In the genomic region with DNA sequence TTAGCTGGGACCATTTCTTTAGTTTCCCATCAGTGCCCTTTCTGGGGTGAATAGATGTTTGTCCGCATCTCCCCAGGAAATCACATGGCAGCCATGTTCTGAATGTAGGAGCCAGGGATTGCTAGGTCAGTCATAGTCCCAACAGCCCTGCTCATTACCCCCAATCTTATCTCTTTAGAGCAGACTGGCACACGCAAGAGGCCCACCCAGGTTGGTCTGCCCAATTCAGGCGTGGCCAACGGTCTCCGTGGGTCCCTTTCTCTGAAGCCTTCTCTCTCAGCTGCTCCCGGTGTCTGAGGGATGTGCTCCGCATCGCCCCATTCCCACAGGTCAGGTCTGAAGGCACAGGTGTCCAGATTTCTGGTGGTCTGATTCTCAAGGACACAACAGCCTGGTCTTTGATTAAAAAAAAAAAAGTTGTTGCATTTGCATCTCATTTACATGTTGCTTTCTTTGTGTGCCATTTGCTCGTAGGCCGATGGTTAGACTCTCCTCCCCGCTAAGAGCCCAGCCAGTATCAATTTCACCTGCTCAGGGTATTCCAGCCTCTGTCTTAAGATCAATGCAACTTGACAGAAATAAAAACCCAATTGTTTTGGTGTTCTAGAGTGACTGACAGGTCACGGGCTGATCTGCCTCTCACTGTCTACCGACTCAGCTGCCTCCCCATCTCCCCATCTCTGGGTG, we compare ENCODE assay signal across 15 mouse cellular contexts. TPM values are rescaled to one million over a fixed set of nuclear protein-coding genes. Genes with fewer than 3 reads are reported as not detected.
DNase-seq lines count a peak whose midpoint lies in the region; ATAC-seq lines count a peak whose summit lies in the region.
"Had no signal": no experiment of that assay in that cellular context is flagged by ENCODE, and none has a peak within 500 bp of the region (broad histone marks: within the 10 kb centered on the region; RNA-seq: fewer than 3 reads in every experiment).

No protein-coding gene starts in this region.

- H3K27ac ChIP-seq in midbrain, embryonic 16.5 days (ENCODE audit: low read length), result no peak overlapping the region
- no peak overlapping the region for H3K27ac ChIP-seq in midbrain, embryonic 10.5 days (replicated peaks)
- peak overlapping the region; percentile 99 for H3K27ac ChIP-seq in liver, embryonic 13.5 days
- H3K27ac ChIP-seq: forebrain, embryonic 15.5 days; midbrain, embryonic 12.5 days had no signal

- H3K9me3 ChIP-seq in midbrain, embryonic 16.5 days (replicated peaks; ENCODE audit: control insufficient read depth, low read length, poor library complexity, severe bottlenecking), result no peaks in the 10 kb centered on the region
- H3K9me3 ChIP-seq in midbrain, embryonic 10.5 days (replicated peaks), result no peaks in the 10 kb centered on the region
- no peaks in the 10 kb centered on the region for H3K9me3 ChIP-seq in liver, embryonic 13.5 days (replicated peaks)
- H3K9me3 ChIP-seq: forebrain, embryonic 15.5 days; midbrain, embryonic 12.5 days had no signal

- H3K27me3 ChIP-seq in midbrain, embryonic 16.5 days (ENCODE audit: control insufficient read depth, insufficient read depth, low read depth, low read length), result no peaks in the 10 kb centered on the region
- H3K27me3 ChIP-seq in midbrain, embryonic 10.5 days (ENCODE audit: low read depth, poor library complexity, severe bottlenecking), result no peaks in the 10 kb centered on the region
- H3K27me3 ChIP-seq in liver, embryonic 13.5 days, result no peaks in the 10 kb centered on the region
- H3K27me3 ChIP-seq: forebrain, embryonic 15.5 days; midbrain, embryonic 12.5 days had no signal

- H3K36me3 ChIP-seq in midbrain, embryonic 16.5 days (ENCODE audit: control insufficient read depth, insufficient read depth, low read length), result no peaks in the 10 kb centered on the region
- H3K36me3 ChIP-seq in midbrain, embryonic 10.5 days, result no peaks in the 10 kb centered on the region
- H3K36me3 ChIP-seq in liver, embryonic 13.5 days, result peaks cover 27% of the 10 kb centered on the region
- H3K36me3 ChIP-seq: forebrain, embryonic 15.5 days; midbrain, embryonic 12.5 days had no signal

- H3K4me2 ChIP-seq in midbrain, embryonic 16.5 days (ENCODE audit: low read length), result peak overlapping the region; percentile 14; the same call in 1 of the 2 replicates
- peak overlapping the region; percentile 65 for H3K4me2 ChIP-seq in liver, embryonic 13.5 days
- H3K4me2 ChIP-seq: forebrain, embryonic 15.5 days; midbrain, embryonic 12.5 days had no signal

- DNase-seq in midbrain, embryonic 10.5 days (ENCODE audit: low spot score), result no peak
- DNase-seq in c-Kit-positive CD71-positive TER-119-positive erythroid progenitor cells, embryonic 14.5 days (ENCODE audit: low spot score), result peak; percentile 87
- peak; percentile 81 for DNase-seq in liver, embryonic 13.5 days
- peak; percentile 60 to 79 for DNase-seq in spleen, postnatal 36 days (ENCODE audit: low spot score in 2 of 2)
- no peak for DNase-seq in cerebellum, postnatal 36 days
- DNase-seq in gastrocnemius, postnatal 4 days (ENCODE audit: low spot score in 2 of 2), result no peak
- DNase-seq in frontal cortex, postnatal 14 days (ENCODE audit: low spot score in 2 of 2), result no peak
- DNase-seq: cerebellum, postnatal 14 days; gastrocnemius, postnatal 14 days; kidney, postnatal 14 days; lung, adult 18-20 months had no signal

- no peaks in the 10 kb centered on the region for H3K4me1 ChIP-seq in midbrain, embryonic 16.5 days (ENCODE audit: control insufficient read depth, insufficient read depth, low read length)
- peaks cover 11% of the 10 kb centered on the region for H3K4me1 ChIP-seq in midbrain, embryonic 10.5 days
- peaks cover 86% of the 10 kb centered on the region for H3K4me1 ChIP-seq in liver, embryonic 13.5 days (replicated peaks)

- WGBS in midbrain, embryonic 16.5 days, result 67% methylated on average over 13 of the region's 13 CpGs
- WGBS in midbrain, embryonic 10.5 days, result 87% methylated on average over 13 of the region's 13 CpGs
- 16% methylated on average over 13 of the region's 13 CpGs for WGBS in liver, embryonic 13.5 days (ENCODE audit: insufficient replicate concordance)

- ATAC-seq in midbrain, embryonic 16.5 days, result no peak
- ATAC-seq in liver, embryonic 13.5 days (ENCODE audit: low read depth), result peak; percentile 87
- ATAC-seq: forebrain, embryonic 15.5 days had no signal

- H3K9ac ChIP-seq in midbrain, embryonic 16.5 days (ENCODE audit: low read depth, low read length), result no peak overlapping the region
- peak overlapping the region; percentile 85 for H3K9ac ChIP-seq in liver, embryonic 13.5 days
- H3K9ac ChIP-seq: forebrain, embryonic 15.5 days; midbrain, embryonic 12.5 days had no signal

- H3K4me3 ChIP-seq in midbrain, embryonic 16.5 days (ENCODE audit: low read depth, low read length), result no peak overlapping the region
- H3K4me3 ChIP-seq in midbrain, embryonic 10.5 days, result no peak overlapping the region
- H3K4me3 ChIP-seq in liver, embryonic 13.5 days (replicated peaks), result peak overlapping the region; percentile 69
- H3K4me3 ChIP-seq: forebrain, embryonic 15.5 days; midbrain, embryonic 12.5 days had no signal

RNA-seq across cellular contexts. Expression of gene Tspo2, which starts 0.5 kb away (rescaled TPM):
- 1.8 and 1.9 TPM in 2 replicates for polyA plus RNA-seq in midbrain, embryonic 16.5 days (2015; fragmentation: Nextera tagmentation; extraction: Ambion mirVana)
- polyA plus RNA-seq in midbrain, embryonic 10.5 days (2016; fragmentation: Nextera tagmentation; extraction: Ambion mirVana), result 0.43 TPM in 1 of 2 replicates, not detected in the other
- 134 and 152 TPM in 2 replicates for polyA plus RNA-seq in liver, embryonic 13.5 days (2015; fragmentation: Nextera tagmentation; extraction: Ambion mirVana)
- total RNA-seq in gastrocnemius, postnatal 4 days (2021), result under 1 TPM in 1 of 2 experiments, not detected in 1; 0.20 TPM
- total RNA-seq: left cerebral cortex, adult 18-20 months had no signal

RNA-seq across cellular contexts. Expression of gene Unc5cl, which starts 3.9 kb away (rescaled TPM):
- 0.21 TPM in 1 of 2 replicates, not detected in the other for polyA plus RNA-seq in midbrain, embryonic 16.5 days (2015; fragmentation: Nextera tagmentation; extraction: Ambion mirVana)
- polyA plus RNA-seq in midbrain, embryonic 10.5 days (2016; fragmentation: Nextera tagmentation; extraction: Ambion mirVana), result 0.21 TPM in 1 of 2 replicates, not detected in the other
- 3.5 and 4.4 TPM in 2 replicates for polyA plus RNA-seq in liver, embryonic 13.5 days (2015; fragmentation: Nextera tagmentation; extraction: Ambion mirVana)
- total RNA-seq in gastrocnemius, postnatal 4 days (2021), result not detected
- total RNA-seq: gastrocnemius, postnatal 14 days had no signal

RNA-seq across cellular contexts. Expression of gene Apobec2, which starts 18.1 kb away (rescaled TPM):
- 0.43 and 0.58 TPM in 2 replicates for polyA plus RNA-seq in midbrain, embryonic 16.5 days (2015; fragmentation: Nextera tagmentation; extraction: Ambion mirVana)
- 1.1 and 1.3 TPM in 2 replicates for polyA plus RNA-seq in midbrain, embryonic 10.5 days (2016; fragmentation: Nextera tagmentation; extraction: Ambion mirVana)
- polyA plus RNA-seq in liver, embryonic 13.5 days (2015; fragmentation: Nextera tagmentation; extraction: Ambion mirVana), result 1.2 TPM in 2 replicates
- 100 to 1,000 TPM; 585 to 600 TPM for total RNA-seq in gastrocnemius, postnatal 4 days (2021)
- total RNA-seq: left cerebral cortex, adult 18-20 months had no signal

RNA-seq across cellular contexts. Expression of gene Oard1, which starts 41.0 kb away (rescaled TPM):
- polyA plus RNA-seq in midbrain, embryonic 16.5 days (2015; fragmentation: Nextera tagmentation; extraction: Ambion mirVana), result 32.7 and 36.4 TPM in 2 replicates
- polyA plus RNA-seq in midbrain, embryonic 10.5 days (2016; fragmentation: Nextera tagmentation; extraction: Ambion mirVana), result 102 and 113 TPM in 2 replicates
- 58.9 and 61.8 TPM in 2 replicates for polyA plus RNA-seq in liver, embryonic 13.5 days (2015; fragmentation: Nextera tagmentation; extraction: Ambion mirVana)
- 10 to 100 TPM; 11.7 to 13.4 TPM for total RNA-seq in gastrocnemius, postnatal 4 days (2021)

RNA-seq across cellular contexts. Expression of gene Nfya, which starts 41.1 kb away (rescaled TPM):
- 10.7 and 11.1 TPM in 2 replicates for polyA plus RNA-seq in midbrain, embryonic 16.5 days (2015; fragmentation: Nextera tagmentation; extraction: Ambion mirVana)
- polyA plus RNA-seq in midbrain, embryonic 10.5 days (2016; fragmentation: Nextera tagmentation; extraction: Ambion mirVana), result 15.8 and 16.3 TPM in 2 replicates
- 7.2 and 9.7 TPM in 2 replicates for polyA plus RNA-seq in liver, embryonic 13.5 days (2015; fragmentation: Nextera tagmentation; extraction: Ambion mirVana)
- 10 to 100 TPM; 26.9 to 29.3 TPM for total RNA-seq in gastrocnemius, postnatal 4 days (2021)

Comparison
In these comparisons a context has a peak if more than half of its experiments do, and no peak if none do; other contexts are left out.
1. DNase-seq: peak in c-Kit-positive CD71-positive TER-119-positive erythroid progenitor cells, embryonic 14.5 days (single experiment), liver, embryonic 13.5 days (single experiment) and spleen, postnatal 36 days (2 of 2); none in midbrain, embryonic 10.5 days (single experiment), cerebellum, postnatal 36 days (0 of 2), gastrocnemius, postnatal 4 days (0 of 2) and frontal cortex, postnatal 14 days (0 of 2).
2. RNA of gene Tspo2, which starts 0.5 kb away (polyA plus RNA-seq): 134 to 152 TPM in liver, embryonic 13.5 days; 1.8 to 1.9 TPM in midbrain, embryonic 16.5 days and 0.43 TPM in midbrain, embryonic 10.5 days; every median in the first group is over 10 times any median in the second.